Comparison of ENCODE assay signal across 27 mouse cellular contexts in genomic region chr2:104534751-104535150, GRCm38 (mm10). TPM values are rescaled to one million over a fixed set of nuclear protein-coding genes. Genes with fewer than 3 reads are reported as not detected.
A peak's percentile ranks its signal among the peaks of the same experiment; 100 is the strongest.
DNase-seq lines count a peak whose midpoint lies in the region; ATAC-seq and TF ChIP-seq lines count a peak whose summit lies in the region.
"Had no signal": no experiment of that assay in that cellular context is flagged by ENCODE, and none has a peak within 500 bp of the region (broad histone marks: within the 10 kb centered on the region; RNA-seq: fewer than 3 reads in every experiment).

No protein-coding gene starts in this region.

- TF ChIP-seq CTCF in liver, adult 2 months (IDR thresholded peaks at IDR 0.05; ENCODE audit: low read depth, low read length): no peak

- no peaks in the 10 kb centered on the region for H3K9me3 ChIP-seq in liver, embryonic 12.5 days (replicated peaks)
- H3K9me3 ChIP-seq: embryonic facial prominence, embryonic 10.5 days; embryonic facial prominence, embryonic 13.5 days; forebrain, embryonic 12.5 days; forebrain, embryonic 15.5 days; heart, embryonic 12.5 days; heart, embryonic 15.5 days; hindbrain, embryonic 10.5 days; hindbrain, embryonic 13.5 days had no signal

- H3K27ac ChIP-seq in liver, adult 2 months (replicated peaks; ENCODE audit: insufficient read depth, low read depth, low read length): no peak overlapping the region
- H3K27ac ChIP-seq in liver, embryonic 12.5 days: no peak overlapping the region
- H3K27ac ChIP-seq: embryonic facial prominence, embryonic 10.5 days; embryonic facial prominence, embryonic 13.5 days; forebrain, embryonic 12.5 days; forebrain, embryonic 15.5 days; heart, embryonic 15.5 days; hindbrain, embryonic 10.5 days; hindbrain, embryonic 13.5 days had no signal

- no peak for ATAC-seq in liver, embryonic 12.5 days
- ATAC-seq: CD4-positive, CD25-positive, alpha-beta regulatory T cell, adult 4 months; forebrain, embryonic 15.5 days had no signal

- H3K4me2 ChIP-seq in liver, embryonic 12.5 days: no peak overlapping the region
- H3K4me2 ChIP-seq: embryonic facial prominence, embryonic 13.5 days; forebrain, embryonic 12.5 days; forebrain, embryonic 15.5 days; heart, embryonic 12.5 days; heart, embryonic 15.5 days; hindbrain, embryonic 13.5 days had no signal

- no peak overlapping the region for H3K4me3 ChIP-seq in liver, adult 2 months (ENCODE audit: insufficient read depth, low read depth, low read length)
- H3K4me3 ChIP-seq in liver, embryonic 12.5 days: no peak overlapping the region
- H3K4me3 ChIP-seq: embryonic facial prominence, embryonic 10.5 days; embryonic facial prominence, embryonic 13.5 days; erythroblast, embryonic 14.5 days; forebrain, embryonic 12.5 days; forebrain, embryonic 15.5 days; heart, embryonic 12.5 days; heart, embryonic 15.5 days; hindbrain, embryonic 10.5 days; hindbrain, embryonic 13.5 days had no signal

- H3K79me2 ChIP-seq in liver, adult 2 months (ENCODE audit: control insufficient read depth, insufficient read depth, low read length): no peaks in the 10 kb centered on the region

- peak; percentile 11 for DNase-seq in kidney, postnatal 10 days
- no peak for DNase-seq in kidney, adult 18-20 months
- peak; percentile 95 for DNase-seq in liver, adult 2 months (ENCODE audit: extremely low read depth, low read depth, low spot score)
- DNase-seq in lung, postnatal 36 days: peak; percentile 11
- DNase-seq in lung, postnatal 4 days: no peak
- DNase-seq: adrenal gland, adult 8-10 months; adrenal gland, postnatal 25 days; cerebellum, adult 11-12 months; cerebellum, adult 8-10 months; cerebellum, postnatal 10 days; cerebellum, postnatal 36 days; embryo, embryonic 11 days; gastrocnemius, postnatal 25 days; heart, adult 18-20 months; heart, postnatal 10 days; heart, postnatal 36 days had no signal

- TF ChIP-seq POLR2A in liver, adult 2 months (IDR thresholded peaks at IDR 0.05; ENCODE audit: extremely low read depth, insufficient read depth, low read length): no peak

- 23% methylated on average over 3 of the region's 3 CpGs for WGBS in liver, adult 2 months
- 80% methylated on average over 3 of the region's 3 CpGs for WGBS in liver, embryonic 12.5 days (ENCODE audit: insufficient replicate concordance)

- H3K4me1 ChIP-seq in liver, adult 2 months (ENCODE audit: control insufficient read depth, insufficient read depth, low read length): peaks cover 10% of the 10 kb centered on the region
- no peaks in the 10 kb centered on the region for H3K4me1 ChIP-seq in liver, embryonic 12.5 days
- H3K4me1 ChIP-seq: embryonic facial prominence, embryonic 10.5 days; embryonic facial prominence, embryonic 13.5 days; forebrain, embryonic 12.5 days; forebrain, embryonic 15.5 days; heart, embryonic 15.5 days; hindbrain, embryonic 10.5 days; hindbrain, embryonic 13.5 days had no signal

- no peaks in the 10 kb centered on the region for H3K36me3 ChIP-seq in liver, adult 2 months (ENCODE audit: control insufficient read depth, insufficient read depth, low read length)
- no peaks in the 10 kb centered on the region for H3K36me3 ChIP-seq in liver, embryonic 12.5 days
- H3K36me3 ChIP-seq: embryonic facial prominence, embryonic 10.5 days; embryonic facial prominence, embryonic 13.5 days; forebrain, embryonic 12.5 days; forebrain, embryonic 15.5 days; heart, embryonic 12.5 days; heart, embryonic 15.5 days; hindbrain, embryonic 10.5 days; hindbrain, embryonic 13.5 days had no signal

- no peak overlapping the region for H3K9ac ChIP-seq in liver, adult 2 months (ENCODE audit: low read depth, low read length)
- no peak overlapping the region for H3K9ac ChIP-seq in liver, embryonic 12.5 days
- H3K9ac ChIP-seq: embryonic facial prominence, embryonic 13.5 days; forebrain, embryonic 12.5 days; forebrain, embryonic 15.5 days; heart, embryonic 12.5 days; heart, embryonic 15.5 days; hindbrain, embryonic 13.5 days had no signal

- H3K27me3 ChIP-seq in liver, adult 2 months (ENCODE audit: control insufficient read depth, insufficient read depth, low read length): no peaks in the 10 kb centered on the region
- H3K27me3 ChIP-seq in liver, embryonic 12.5 days (replicated peaks): no peaks in the 10 kb centered on the region
- H3K27me3 ChIP-seq: embryonic facial prominence, embryonic 13.5 days; forebrain, embryonic 12.5 days; forebrain, embryonic 15.5 days; heart, embryonic 12.5 days; heart, embryonic 15.5 days; hindbrain, embryonic 13.5 days had no signal

RNA-seq across cellular contexts. Expression of gene Hipk3, which starts 40.5 kb away (rescaled TPM):
- total RNA-seq in liver, adult 2 months (2014; rRNA removed): 41.0 and 52.2 TPM in 2 replicates
- polyA plus RNA-seq in liver, adult 2 months (2012; rRNA removed): 14.9 and 17.9 TPM in 2 replicates
- 14.0 and 15.1 TPM in 2 replicates for polyA plus RNA-seq in liver, embryonic 12.5 days (2016; fragmentation: Nextera tagmentation; extraction: Ambion mirVana)

RNA-seq across cellular contexts. Expression of gene Cstf3, which starts 55.6 kb away (rescaled TPM):
- 10.5 and 11.8 TPM in 2 replicates for total RNA-seq in liver, adult 2 months (2014; rRNA removed)
- 5.1 and 5.2 TPM in 2 replicates for polyA plus RNA-seq in liver, adult 2 months (2012; rRNA removed)
- polyA plus RNA-seq in liver, embryonic 12.5 days (2016; fragmentation: Nextera tagmentation; extraction: Ambion mirVana): 39.4 and 43.2 TPM in 2 replicates

Comparison
In these comparisons a context has a peak if more than half of its experiments do, and no peak if none do; other contexts are left out.
1. DNase-seq: peak in kidney, postnatal 10 days (single experiment), liver, adult 2 months (single experiment) and lung, postnatal 36 days (single experiment); none in kidney, adult 18-20 months (single experiment) and lung, postnatal 4 days (0 of 2).